Mouse (Mus musculus) heart, postnatal 0 days (tissue): Measurements from ENCODE around the gene Dnah2.

Experiments used
- CTCF ChIP-seq: IDR thresholded peaks from 2 replicates; pipeline ENCODE4 v1.5.1; 2016; ENCODE audit warnings: antibody characterized with exemption, control low read depth, low read depth
- EP300 ChIP-seq: IDR thresholded peaks from 2 replicates; pipeline ENCODE4 v1.6.1; 2016; ENCODE audit warnings: antibody characterized with exemption, low read depth

DNA sequence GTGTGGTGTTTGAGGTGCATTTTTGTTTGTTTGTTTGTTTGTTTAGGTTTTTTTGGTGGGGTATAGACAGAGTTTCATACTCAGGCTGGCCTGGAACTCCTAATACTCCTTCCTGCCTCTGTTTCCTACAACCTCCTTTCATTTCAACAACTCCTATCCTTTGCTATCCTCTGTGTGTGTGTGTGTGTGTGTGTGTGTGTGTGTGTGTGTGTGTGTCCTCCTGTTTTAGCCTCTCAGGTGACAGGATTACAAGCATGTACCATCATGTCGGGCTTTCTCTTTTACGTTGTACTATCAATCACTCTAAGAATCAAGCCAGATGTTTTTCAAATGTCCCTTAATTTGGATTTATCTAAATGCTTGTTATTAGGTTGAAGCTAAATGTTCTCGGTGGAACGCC is 22.3 kb downstream of the Dnah2 start:
- TF ChIP-seq EP300 (no peak), CTCF (no peak)
